Mouse (Mus musculus) embryo, embryonic 11.5 days (tissue): ENCODE results near the gene Spdye4b.

Experiments
- DNase-seq: peaks from one replicate; pipeline ENCODE4 v3.0.0-alpha.2; 2012; ENCODE audit warnings: low read depth, low spot score

Gene Spdye4b

GRCm38 (mm10) chr5:143213832-143214231, 33.0 kb downstream of the Spdye4b start:
- DNase-seq = no peak

DNA sequence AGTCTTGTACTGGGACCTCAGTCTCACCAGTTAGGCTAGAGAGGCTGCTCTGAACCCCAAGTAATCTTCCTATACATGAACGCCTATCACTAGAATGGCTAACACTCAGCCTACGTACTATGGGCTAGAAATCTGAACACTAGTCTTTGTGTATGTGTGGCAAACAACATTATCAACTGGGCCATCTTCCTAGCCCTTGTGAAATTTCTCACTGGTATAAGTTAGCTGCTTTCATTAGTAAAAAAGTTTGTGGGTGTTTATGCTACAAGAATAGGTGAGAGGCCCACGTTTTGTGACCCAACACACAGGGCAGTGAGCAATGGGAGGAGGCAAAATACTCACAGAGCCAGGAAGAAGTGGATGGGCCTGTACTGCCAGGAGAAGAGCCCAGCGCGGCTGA, 40.2 kb downstream of the Spdye4b start:
- DNase-seq = no peak

DNA sequence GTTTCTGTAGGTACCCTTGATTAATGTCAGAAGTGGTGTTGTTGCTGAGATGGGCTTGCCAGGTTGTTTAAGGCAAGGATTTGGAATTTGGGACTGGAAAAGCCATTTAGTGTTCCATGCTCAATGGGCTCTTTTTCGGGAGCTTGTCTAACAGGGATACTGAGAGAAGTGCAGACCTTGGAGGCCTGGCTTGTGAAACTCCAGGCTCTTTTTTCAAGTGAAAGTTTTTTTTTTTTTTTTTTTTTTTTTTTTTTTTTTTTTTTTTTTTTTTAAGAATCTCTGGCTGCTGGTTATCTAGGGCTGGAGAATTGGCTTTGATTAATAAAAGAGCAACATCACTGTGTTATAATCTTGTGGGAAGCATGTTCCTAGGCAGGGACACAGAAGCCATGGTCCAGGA, 41.5 kb downstream of the Spdye4b start:
- no peak for DNase-seq

GRCm38 (mm10) chr5:143226790-143227189, 46.0 kb downstream of the Spdye4b start, which contains the start of gene Spdye4a:
TSS of gene Spdye4a (minus strand) at chr5:143226890.
- DNase-seq = no peak

GRCm38 (mm10) chr5:143235028-143235693, 54.3 kb downstream of the Spdye4b start, which contains the start of gene Zfp12:
TSS of gene Zfp12 (plus strand) at chr5:143235163.
- peak; percentile 98 for DNase-seq

DNA sequence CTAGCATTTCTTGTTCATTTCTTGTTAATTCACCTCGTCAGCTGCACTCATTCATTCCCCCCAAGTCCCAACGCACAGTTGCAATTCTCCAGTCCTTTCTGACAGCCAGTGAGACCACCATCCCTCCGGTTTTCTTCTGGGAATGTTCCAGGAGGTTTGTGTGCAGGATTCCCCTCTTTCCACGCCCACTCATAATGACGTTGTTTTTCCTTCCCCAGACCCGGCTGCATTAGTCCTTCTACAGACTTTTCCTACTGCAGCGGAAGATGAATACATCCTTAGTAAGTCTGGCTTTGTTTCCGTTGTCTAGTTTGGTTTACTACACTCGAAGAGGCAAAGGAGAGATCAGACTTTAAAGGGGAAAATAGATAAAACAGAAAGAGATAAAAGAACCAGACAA, 55.2 kb downstream of the Spdye4b start:
- no peak for DNase-seq

DNA sequence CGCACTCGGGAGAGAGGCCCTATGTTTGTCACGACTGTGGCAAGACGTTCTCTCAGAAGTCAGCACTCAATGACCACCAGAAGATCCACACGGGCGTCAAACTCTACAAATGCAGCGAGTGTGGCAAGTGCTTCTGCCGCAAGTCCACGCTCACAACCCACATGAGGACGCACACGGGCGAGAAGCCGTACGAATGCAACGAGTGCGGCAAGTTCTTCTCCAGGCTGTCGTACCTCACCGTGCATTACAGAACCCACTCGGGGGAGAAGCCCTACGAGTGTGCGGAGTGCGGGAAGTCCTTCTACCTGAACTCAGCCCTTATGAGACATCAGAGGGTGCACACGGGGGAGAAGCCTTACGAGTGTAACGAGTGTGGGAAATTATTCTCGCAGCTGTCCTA, 64.1 kb downstream of the Spdye4b start:
- no peak for DNase-seq

DNA sequence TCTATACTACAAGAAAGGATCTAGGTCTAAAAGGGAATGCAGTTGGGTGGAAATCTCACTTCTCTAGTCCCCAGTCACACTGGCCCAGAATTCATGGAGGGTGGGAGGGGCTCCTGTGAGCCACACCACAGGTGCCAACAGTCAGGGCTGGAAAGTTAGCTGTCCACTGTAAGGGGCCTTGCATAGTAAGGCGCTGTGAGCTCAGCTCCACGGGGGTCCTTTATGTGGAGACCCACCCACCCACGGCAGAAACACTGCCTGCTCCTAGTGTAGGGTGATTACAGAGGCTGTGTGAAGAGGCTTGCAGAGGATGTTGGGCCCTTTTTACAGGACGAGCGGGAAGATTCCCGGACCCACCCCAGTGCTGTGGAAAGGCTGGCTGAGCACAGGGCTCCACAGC, 71.2 kb downstream of the Spdye4b start:
- no peak for DNase-seq

DNA sequence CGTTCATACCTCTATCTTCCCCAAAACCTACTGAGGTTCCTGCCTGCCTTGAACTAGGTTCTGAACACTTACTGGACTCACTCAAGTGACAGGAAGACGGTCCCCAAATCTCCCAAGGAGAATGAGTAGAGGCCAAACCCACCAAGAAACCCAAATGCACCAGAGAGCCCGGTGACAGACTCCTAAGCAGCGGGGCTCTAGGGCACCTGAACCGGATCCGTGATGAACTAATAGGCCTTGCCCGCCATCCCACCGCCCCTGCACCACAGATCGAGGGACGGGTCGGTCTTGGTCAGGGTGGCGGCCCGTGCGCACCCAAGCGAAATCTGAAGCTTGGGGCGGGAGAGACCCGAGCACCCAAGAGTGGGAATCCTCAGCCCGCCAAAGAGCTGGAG, 72.0 kb downstream of the Spdye4b start:
- DNase-seq = no peak

DNA sequence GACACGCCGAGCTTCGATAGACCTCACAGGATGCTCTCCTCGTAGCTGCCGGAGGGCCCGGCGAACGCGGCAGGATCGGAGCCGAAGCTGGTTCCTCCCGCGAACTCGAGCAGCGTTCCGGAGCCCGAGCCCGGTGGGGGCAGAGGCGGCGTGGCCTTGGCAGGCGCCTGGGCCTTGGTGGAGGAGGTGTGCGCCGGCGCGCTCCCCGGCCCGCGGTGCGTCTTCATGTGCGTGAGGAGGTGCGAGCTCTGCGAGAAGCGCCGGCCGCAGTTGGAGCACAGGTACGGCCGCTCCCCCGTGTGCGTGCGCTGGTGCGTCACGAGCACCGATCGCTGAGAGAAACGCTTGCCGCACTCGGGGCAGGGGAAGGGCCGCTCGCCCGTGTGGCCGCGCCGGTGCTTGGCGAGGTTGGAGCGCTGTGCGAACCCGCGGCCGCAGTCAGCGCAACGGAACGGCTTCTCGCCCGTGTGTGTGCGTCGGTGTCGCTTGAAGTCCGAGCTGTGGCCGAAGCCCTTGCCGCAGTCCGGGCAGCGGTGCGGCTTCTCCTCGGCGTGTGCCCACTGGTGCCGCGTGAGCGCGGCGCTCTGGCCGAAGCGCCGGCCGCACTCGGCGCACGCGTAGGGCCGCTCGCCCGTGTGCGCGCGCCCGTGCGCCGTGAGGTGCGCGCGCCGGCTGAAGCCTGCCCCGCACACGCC, 72.5 kb downstream of the Spdye4b start:
- no peak for DNase-seq

GRCm38 (mm10) chr5:143253881-143254486, 73.2 kb downstream of the Spdye4b start:
- no peak for DNase-seq
